Mouse (Mus musculus) kidney, postnatal 4 days (tissue): ENCODE measurements around the gene Tmc8.

Experiments
- DNase-seq, 2 experiments: peaks; one replicate each; pipeline ENCODE4 v3.0.0; 2021; ENCODE audit warnings: mixed read lengths in 2 of 2

Gene Tmc8

GRCm38 (mm10) chr11:117781993-117782704, at the start of gene Tmc8, which contains the start of gene Tmc6:
Gene Tmc8 (plus strand): TSS chr11:117782076.
Gene Tmc6 (minus strand): TSS chr11:117782198.
- peak; percentile 54 to 71 for DNase-seq

- peak in 1 of 2 experiments; percentile 57 for DNase-seq
Observed at GRCm38 (mm10) chr11:117736037-117736689, 45.7 kb upstream of the Tmc8 start.

- DNase-seq = no peak
Observed at GRCm38 (mm10) chr11:117738123-117738522, 43.8 kb upstream of the Tmc8 start.

- no peak for DNase-seq
Observed at GRCm38 (mm10) chr11:117741128-117741527, 40.7 kb upstream of the Tmc8 start.

GRCm38 (mm10) chr11:117742243-117742642, 39.6 kb upstream of the Tmc8 start:
- no peak for DNase-seq

GRCm38 (mm10) chr11:117742715-117743114, 39.2 kb upstream of the Tmc8 start:
- DNase-seq = no peak

- DNase-seq = no peak
Observed at GRCm38 (mm10) chr11:117743454-117744030, 38.3 kb upstream of the Tmc8 start.

- DNase-seq = no peak
Observed at GRCm38 (mm10) chr11:117748628-117749027, 33.2 kb upstream of the Tmc8 start.

- no peak for DNase-seq
Observed at GRCm38 (mm10) chr11:117749414-117749813, 32.5 kb upstream of the Tmc8 start.

- DNase-seq = no peak
Observed at GRCm38 (mm10) chr11:117751544-117751943, 30.3 kb upstream of the Tmc8 start.

- DNase-seq = no peak
Observed at GRCm38 (mm10) chr11:117755891-117756290, 26.0 kb upstream of the Tmc8 start.

GRCm38 (mm10) chr11:117759267-117759666, 22.6 kb upstream of the Tmc8 start:
- DNase-seq = no peak

- peak; percentile 54 to 71 for DNase-seq
Observed at GRCm38 (mm10) chr11:117760374-117761119, 21.3 kb upstream of the Tmc8 start.

GRCm38 (mm10) chr11:117761801-117762200, 20.1 kb upstream of the Tmc8 start:
- no peak for DNase-seq

GRCm38 (mm10) chr11:117762246-117762645, 19.6 kb upstream of the Tmc8 start:
- DNase-seq = no peak

- DNase-seq = no peak
Observed at GRCm38 (mm10) chr11:117764319-117764718, 17.6 kb upstream of the Tmc8 start.

- no peak for DNase-seq
Observed at GRCm38 (mm10) chr11:117765361-117765760, 16.5 kb upstream of the Tmc8 start.

- no peak for DNase-seq
Observed at GRCm38 (mm10) chr11:117766275-117766674, 15.6 kb upstream of the Tmc8 start.

- peak in 1 of 2 experiments; percentile 38 for DNase-seq
Observed at GRCm38 (mm10) chr11:117768725-117769682, 12.9 kb upstream of the Tmc8 start.

- DNase-seq = no peak
Observed at GRCm38 (mm10) chr11:117769683-117770047, 12.2 kb upstream of the Tmc8 start.

- no peak for DNase-seq
Observed at GRCm38 (mm10) chr11:117770407-117770806, 11.5 kb upstream of the Tmc8 start.

- DNase-seq = no peak
Observed at GRCm38 (mm10) chr11:117772352-117772751, 9.5 kb upstream of the Tmc8 start.
